Mouse (Mus musculus) testis, postnatal 10 days (tissue): ENCODE results near the gene Zfp319.

ENCODE experiments used
- DNase-seq: peaks from one replicate; pipeline ENCODE4 v3.0.0; 2021; ENCODE audit warnings: low spot score

The Zfp319 gene

GRCm38 (mm10) chr8:95310342-95310970, 21.3 kb downstream of the Zfp319 start, which contains the start of gene Tepp:
Tepp (plus strand) TSS chr8:95310566.
- DNase-seq, result no peak

- DNase-seq, result no peak
Measured at GRCm38 (mm10) chr8:95306431-95306830, 25.3 kb downstream of the Zfp319 start, which contains the start of gene Cngb1. Cngb1 (minus strand) TSS chr8:95306585.

GRCm38 (mm10) chr8:95305526-95305925, 26.2 kb downstream of the Zfp319 start:
- no peak for DNase-seq

DNA sequence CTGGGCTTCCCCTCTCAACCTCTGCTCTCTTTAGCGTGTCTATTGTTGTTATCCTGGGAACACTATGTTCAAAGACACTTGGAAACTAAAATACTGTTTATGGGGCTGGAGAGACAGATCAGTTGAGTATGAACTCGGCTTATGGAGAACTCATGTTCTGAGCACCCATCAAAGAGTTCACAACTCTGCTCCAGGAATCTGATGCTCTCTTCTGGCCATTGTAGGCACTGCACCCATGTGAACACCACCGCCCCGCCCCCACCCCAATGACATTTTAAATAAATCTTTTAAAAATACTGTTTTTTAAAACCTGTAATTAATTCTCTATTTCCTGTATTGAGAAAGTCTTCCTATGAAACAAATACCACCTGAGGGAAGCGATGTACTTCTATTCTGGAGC, 29.3 kb downstream of the Zfp319 start:
- DNase-seq, result peak; percentile 68

- peak; percentile 75 for DNase-seq
Measured at GRCm38 (mm10) chr8:95293891-95294290, 37.9 kb downstream of the Zfp319 start.

DNA sequence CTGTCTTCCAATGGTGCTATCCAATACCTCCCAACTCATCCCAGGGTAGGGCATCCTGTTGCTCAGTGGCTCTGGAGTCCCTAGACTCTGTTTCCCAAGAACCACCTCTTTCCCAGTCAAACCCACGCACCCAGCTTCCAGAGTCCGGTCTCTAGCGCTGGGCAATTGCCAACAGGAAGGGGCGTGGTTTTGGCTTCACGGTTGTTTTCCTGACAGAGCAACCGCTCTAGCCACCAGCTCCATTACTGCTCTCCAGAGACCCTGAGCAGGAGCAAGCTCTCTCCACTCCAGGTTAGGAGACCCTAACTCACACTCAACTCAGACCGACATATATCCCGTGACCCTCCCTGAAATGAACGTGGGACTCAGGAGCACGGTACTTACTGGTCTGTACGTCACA, 38.6 kb downstream of the Zfp319 start:
- peak; percentile 93 for DNase-seq

GRCm38 (mm10) chr8:95289066-95289650, 42.6 kb downstream of the Zfp319 start:
- DNase-seq, result no peak

- no peak for DNase-seq
Measured at GRCm38 (mm10) chr8:95281493-95281892, 50.3 kb downstream of the Zfp319 start.
